Mouse (Mus musculus) NIH3T3 (cell line): Measurements from ENCODE around the gene Trpv4.

Experiments used
- DNase-seq: peaks from one replicate; pipeline ENCODE4 v3.0.0-alpha.2; 2012; ENCODE audit warnings: low read depth

The Trpv4 gene

GRCm38 (mm10) chr5:114589454-114589853 is 68.8 kb downstream of the Trpv4 start:
- DNase-seq, result no peak

- no peak for DNase-seq
These were observed 69.2 kb downstream of the Trpv4 start for GRCm38 (mm10) chr5:114589026-114589425.

- no peak for DNase-seq
These were observed 69.8 kb downstream of the Trpv4 start for GRCm38 (mm10) chr5:114588416-114588815.

GRCm38 (mm10) chr5:114587908-114588307 is 70.3 kb downstream of the Trpv4 start:
- DNase-seq, result peak; percentile 63

GRCm38 (mm10) chr5:114585682-114586081 is 72.5 kb downstream of the Trpv4 start:
- DNase-seq, result no peak

GRCm38 (mm10) chr5:114584293-114585104 is 73.7 kb downstream of the Trpv4 start:
- no peak for DNase-seq

- no peak for DNase-seq
These were observed 74.6 kb downstream of the Trpv4 start for GRCm38 (mm10) chr5:114583490-114584175.

GRCm38 (mm10) chr5:114583046-114583445 is 75.2 kb downstream of the Trpv4 start:
- no peak for DNase-seq

- DNase-seq, result no peak
These were observed 76.7 kb downstream of the Trpv4 start for GRCm38 (mm10) chr5:114581486-114581885.

GRCm38 (mm10) chr5:114579714-114580357 is 78.4 kb downstream of the Trpv4 start:
- DNase-seq, result no peak

- no peak for DNase-seq
These were observed 79.9 kb downstream of the Trpv4 start for GRCm38 (mm10) chr5:114578361-114578760.

GRCm38 (mm10) chr5:114575986-114576605 is 82.1 kb downstream of the Trpv4 start:
- DNase-seq, result no peak

- peak; percentile 61 for DNase-seq
These were observed 82.7 kb downstream of the Trpv4 start for GRCm38 (mm10) chr5:114575530-114575929.

- no peak for DNase-seq
These were observed 83.2 kb downstream of the Trpv4 start for GRCm38 (mm10) chr5:114575010-114575409.

GRCm38 (mm10) chr5:114573920-114574628 is 84.1 kb downstream of the Trpv4 start:
- DNase-seq, result no peak

GRCm38 (mm10) chr5:114572997-114573396 is 85.2 kb downstream of the Trpv4 start:
- DNase-seq, result no peak
